Mouse (Mus musculus): ENCODE data around the gene Prkd3.

- TF ChIP-seq CTCF (IDR thresholded peaks at IDR 0.05; ENCODE audit: extremely low read depth, insufficient read depth, low read length), result no peak
- peak; percentile 75 for TF ChIP-seq POLR2A (IDR thresholded peaks at IDR 0.05; ENCODE audit: extremely low read depth, insufficient read depth, low read length)
These were observed 84.0 kb downstream of the Prkd3 start, which contains the start of the genes Cebpz and Ndufaf7 for GRCm38 (mm10) chr17:78936466-78937228.
